Mouse (Mus musculus) heart, adult 2 months (tissue): ENCODE data around the gene Apoa4. TPM values are rescaled to one million over a fixed set of nuclear protein-coding genes. Genes with fewer than 3 reads are reported as not detected.
A peak's percentile ranks its signal among the peaks of the same experiment; 100 is the strongest.

Source experiments
- DNase-seq, 2 experiments: peaks; one replicate each; pipeline ENCODE4 v3.0.0; 2021
- H3K27ac ChIP-seq: fragments of 200-600 bp; 2 replicates; pipeline ENCODE4 v1.8.1; 2022
- H3K27me3 ChIP-seq: fragments of 200-500 bp; 2 replicates; pipeline ENCODE4 v1.6.1; 2012; ENCODE audit warnings: mild to moderate bottlenecking, low read length, inconsistent platforms, mixed read lengths; ENCODE audit not compliant: control insufficient read depth, insufficient read depth
- H3K36me3 ChIP-seq: fragments of 200-500 bp; 2 replicates; pipeline ENCODE4 v1.6.1; 2012; ENCODE audit warnings: low read length, inconsistent platforms; ENCODE audit not compliant: control insufficient read depth, insufficient read depth
- H3K4me1 ChIP-seq: fragments of 200-500 bp; 2 replicates; pipeline ENCODE4 v1.6.1; 2011; ENCODE audit warnings: low read length; ENCODE audit not compliant: control insufficient read depth, insufficient read depth
- H3K4me3 ChIP-seq: fragments of 200-600 bp; 2 replicates; pipeline ENCODE4 v1.8.1; 2022
- H3K79me2 ChIP-seq: fragments of 200-500 bp; replicated peaks from 2 replicates; pipeline ENCODE4 v1.6.1; 2012; ENCODE audit warnings: mild to moderate bottlenecking, inconsistent platforms, low read length, moderate library complexity, mixed read lengths; ENCODE audit not compliant: control insufficient read depth, insufficient read depth
- H3K9ac ChIP-seq: fragments of 200-500 bp; 2 replicates; pipeline ENCODE4 v1.6.1; 2012; ENCODE audit warnings: low read depth, mild to moderate bottlenecking, control low read depth, inconsistent platforms, low read length, mixed read lengths
- CTCF ChIP-seq: fragments of 200-600 bp; IDR thresholded peaks from 2 replicates; pipeline ENCODE4 v1.8.1; 2022; ENCODE audit warnings: antibody characterized with exemption, mild to moderate bottlenecking, moderate library complexity
- EP300 ChIP-seq: fragments of 200-500 bp; IDR thresholded peaks from 2 replicates; pipeline ENCODE4 v1.6.1; 2011; ENCODE audit warnings: low read depth, low read length, control low read depth; ENCODE audit not compliant: insufficient read depth
- POLR2A ChIP-seq: fragments of 200-500 bp; IDR thresholded peaks from 2 replicates; pipeline ENCODE4 v1.6.1; 2011; ENCODE audit warnings: mild to moderate bottlenecking, low read depth, low read length, control low read depth; ENCODE audit not compliant: insufficient read depth
- WGBS: fragments of 180-500 bp; shearing (Covaris S2); methylation state at CpG from one replicate; pipeline ENCODE4 v1.1.7; 2018; 5-methylcytosine and 5-hydroxymethylcytosine counted together
- intact Hi-C: fragments of 180-260 bp; cut with DNase I; formaldehyde crosslinking; loops from one replicate; pipeline ENCODE4 v1.15.1; 2025
- polyA plus RNA-seq: library from polyadenylated mRNA; depleted of rRNA; stranded (reverse); fragments of >200 nt; gene quantifications from 2 replicates; pipeline ENCODE4 v1.2.3, GENCODE M21; 2012; rRNA removed
- total RNA-seq, 2 experiments: library from RNA; stranded (reverse); gene quantifications; 2 replicates each; pipeline ENCODE4 v1.2.3; 2021

Gene Apoa4
- total and polyA plus RNA-seq, 3 experiments: 0.10 TPM; not detected in 2

- TF ChIP-seq CTCF: no peak
- TF ChIP-seq POLR2A: no peak
- no peak for TF ChIP-seq EP300
- intact Hi-C loops: no loop called here
- peaks cover 4% of the 10 kb centered on the region; the same call in 1 of the 2 replicates for H3K4me1 ChIP-seq
- DNase-seq: no peak
- H3K27ac ChIP-seq: no peak overlapping the region
- H3K79me2 ChIP-seq: no peaks in the 10 kb centered on the region
- 43% methylated on average over 9 of the region's 9 CpGs for WGBS
- no peaks in the 10 kb centered on the region; the same call in 1 of the 2 replicates for H3K36me3 ChIP-seq
- H3K4me3 ChIP-seq: no peak overlapping the region
- H3K27me3 ChIP-seq: no peaks in the 10 kb centered on the region
- no peak overlapping the region for H3K9ac ChIP-seq
Observed at GRCm38 (mm10) chr9:46272070-46272469, 31.6 kb downstream of the Apoa4 start.

- TF ChIP-seq POLR2A (peak; percentile 54), CTCF (peak; percentile 63), EP300 (0 out of 2 replicates have a peak, but pooled peaks have one; percentile 46)
- Histone ChIP-seq H3K27me3 (no peaks in the 10 kb centered on the region), H3K9ac (peak within 1 kb of the TSS; percentile 66), H3K27ac (peak within 1 kb of the TSS; percentile 66), H3K4me3 (peak within 1 kb of the TSS; percentile 77), H3K36me3 (no peaks in the 10 kb centered on the region; the same call in 1 of the 2 replicates), H3K79me2 (no peaks in the 10 kb centered on the region), H3K4me1 (peaks cover 5% of the 10 kb centered on the region)
- DNase-seq: peak; percentile 91 to 92
- WGBS: 4% methylated on average over 45 of the region's 45 CpGs
- intact Hi-C loops: no loop called here
Observed at GRCm38 (mm10) chr9:46272677-46273454, 32.4 kb downstream of the Apoa4 start, which contains the start of gene Zpr1. Gene Zpr1, plus strand, starts transcription at chr9:46273064.

GRCm38 (mm10) chr9:46274494-46274893 is 34.0 kb downstream of the Apoa4 start:
- peaks cover 5% of the 10 kb centered on the region for H3K4me1 ChIP-seq
- H3K4me3 ChIP-seq: no peak overlapping the region
- no peaks in the 10 kb centered on the region for H3K79me2 ChIP-seq
- no peaks in the 10 kb centered on the region for H3K27me3 ChIP-seq
- WGBS: 74% methylated on average over 9 of the region's 9 CpGs
- no peak overlapping the region for H3K27ac ChIP-seq
- no peaks in the 10 kb centered on the region; the same call in 1 of the 2 replicates for H3K36me3 ChIP-seq
- H3K9ac ChIP-seq: no peak overlapping the region
- intact Hi-C loops: no loop called here
- no peak for DNase-seq
- TF ChIP-seq POLR2A: no peak
- no peak for TF ChIP-seq CTCF
- TF ChIP-seq EP300: no peak

GRCm38 (mm10) chr9:46282631-46283436 is 42.3 kb downstream of the Apoa4 start, which contains the start of gene Bud13:
Gene Bud13, plus strand, starts transcription at chr9:46283008.
- WGBS: under 1% methylated on average over 55 of the region's 55 CpGs
- no peaks in the 10 kb centered on the region for H3K4me1 ChIP-seq
- peak within 1 kb of the TSS; percentile 86 for H3K27ac ChIP-seq
- peaks cover 2% of the 10 kb centered on the region; the same call in 1 of the 2 replicates for H3K36me3 ChIP-seq
- H3K9ac ChIP-seq: peak within 1 kb of the TSS; percentile 94
- TF ChIP-seq CTCF (peak; percentile 63), EP300 (no peak), POLR2A (peak; percentile 85)
- peak; percentile 93 to 99 for DNase-seq
- intact Hi-C loops: loop anchor here (5.0 to 10.0 kb wide), 2 partner anchors 376 to 458 kb away; partner anchors contain the start of genes Cep164, Pcsk7 and Rnf214
- H3K79me2 ChIP-seq: no peaks in the 10 kb centered on the region; the same call in 1 of the 2 replicates
- H3K4me3 ChIP-seq: peak within 1 kb of the TSS; percentile 99
- H3K27me3 ChIP-seq: no peaks in the 10 kb centered on the region

Other genes starting within 250 kb of the Apoa4 start
- 10 to 100 TPM; 46.0 to 49.0 TPM for gene Pafah1b2, start 228.0 kb upstream of the Apoa4 start, total RNA-seq
- 17.1 and 28.8 TPM in 2 replicates for gene Pafah1b2, start 228.0 kb upstream of the Apoa4 start, polyA plus RNA-seq
- 10 to 100 TPM; 62.1 to 81.1 TPM for gene Sik3, start 227.9 kb upstream of the Apoa4 start, total RNA-seq
- 30.7 and 32.1 TPM in 2 replicates for gene Sik3, start 227.9 kb upstream of the Apoa4 start, polyA plus RNA-seq
- gene Apoa1, start 12.1 kb upstream of the Apoa4 start, total RNA-seq: not detected
- 0.51 and 2.3 TPM in 2 replicates for gene Apoa1, start 12.1 kb upstream of the Apoa4 start, polyA plus RNA-seq
- gene Apoc3, start 5.1 kb upstream of the Apoa4 start, total RNA-seq: not detected
- gene Apoc3, start 5.1 kb upstream of the Apoa4 start, polyA plus RNA-seq: 1.4 and 3.3 TPM in 2 replicates
- gene Apoa5, start 27.9 kb downstream of the Apoa4 start, total RNA-seq: not detected
- gene Apoa5, start 27.9 kb downstream of the Apoa4 start, polyA plus RNA-seq: 0.47 TPM in 1 of 2 replicates, not detected in the other
- gene Zpr1, start 32.4 kb downstream of the Apoa4 start, total RNA-seq: 10 to 100 TPM; 19.8 to 21.4 TPM
- 12.0 and 15.1 TPM in 2 replicates for gene Zpr1, start 32.4 kb downstream of the Apoa4 start, polyA plus RNA-seq
- gene Bud13, start 42.3 kb downstream of the Apoa4 start, total RNA-seq: 1 to 10 TPM; 7.1 to 7.4 TPM
- gene Bud13, start 42.3 kb downstream of the Apoa4 start, polyA plus RNA-seq: 5.6 and 6.1 TPM in 2 replicates
- not detected for gene 4931429L15Rik, start 79.3 kb downstream of the Apoa4 start, total RNA-seq
- gene 4931429L15Rik, start 79.3 kb downstream of the Apoa4 start, polyA plus RNA-seq: 0.04 TPM in 1 of 2 replicates, not detected in the other